Mouse (Mus musculus) limb, embryonic 14.5 days (tissue): ENCODE data around the gene Ppara. TPM values are rescaled to one million over a fixed set of nuclear protein-coding genes. Genes with fewer than 3 reads are reported as not detected.

ENCODE experiments used
- ATAC-seq: fragments of 200-750 bp; cut with Nextera tagmentation; 2 replicates; pipeline ENCODE4 v1.8.0; 2017; ENCODE audit warnings: low read depth, moderate number of reproducible peaks, moderate TSS enrichment; ENCODE audit not compliant: low FRiP score
- DNase-seq: peaks from one replicate; pipeline ENCODE4 v3.0.0-alpha.2; 2015; ENCODE audit warnings: low spot score
- H3K27ac ChIP-seq: fragments of 300-500 bp; sonication (generic); replicated peaks from 2 replicates; pipeline ENCODE4 v1.5.1; 2014; ENCODE audit warnings: low read depth, mild to moderate bottlenecking, low read length, moderate library complexity, mixed read lengths
- H3K27me3 ChIP-seq: fragments of 300-500 bp; sonication (generic); 2 replicates; pipeline ENCODE4 v1.6.1; 2014; ENCODE audit warnings: low read length, mixed read lengths; ENCODE audit not compliant: control insufficient read depth, insufficient read depth
- H3K36me3 ChIP-seq: fragments of 300-500 bp; sonication (generic); 2 replicates; pipeline ENCODE4 v1.6.1; 2014; ENCODE audit warnings: mild to moderate bottlenecking, low read length, moderate library complexity, mixed read lengths; ENCODE audit not compliant: control insufficient read depth, insufficient read depth
- H3K4me1 ChIP-seq: fragments of 300-500 bp; sonication (generic); 2 replicates; pipeline ENCODE4 v1.6.1; 2014; ENCODE audit warnings: antibody characterized with exemption, low read length, mixed read lengths; ENCODE audit not compliant: control insufficient read depth, insufficient read depth
- H3K4me2 ChIP-seq: fragments of 300-500 bp; sonication (generic); replicated peaks from 2 replicates; pipeline ENCODE4 v1.6.1; 2014; ENCODE audit warnings: low read depth, mild to moderate bottlenecking, low read length, moderate library complexity; ENCODE audit not compliant: severe bottlenecking
- H3K4me3 ChIP-seq: fragments of 300-500 bp; sonication (generic); replicated peaks from 2 replicates; pipeline ENCODE4 v1.5.1; 2014; ENCODE audit warnings: low read length
- H3K9ac ChIP-seq: fragments of 300-500 bp; sonication (generic); 2 replicates; pipeline ENCODE4 v1.6.1; 2014; ENCODE audit warnings: mild to moderate bottlenecking, low read depth, low read length, moderate library complexity; ENCODE audit not compliant: severe bottlenecking
- H3K9me3 ChIP-seq: fragments of 300-500 bp; sonication (generic); 2 replicates; pipeline ENCODE4 v1.6.1; 2016; ENCODE audit warnings: low read length; ENCODE audit not compliant: control insufficient read depth
- POLR2A ChIP-seq: fragments of 200-500 bp; IDR thresholded peaks from 2 replicates; pipeline ENCODE4 v1.8.0; 2012; ENCODE audit warnings: inconsistent platforms, mild to moderate bottlenecking, moderate library complexity, borderline replicate concordance; ENCODE audit not compliant: insufficient read depth, insufficient read length; ENCODE audit errors: extremely low read depth
- whole genome bisulfite sequencing: fragments of 180-500 bp; shearing (Covaris S2); extraction: QIAGEN DNeasy Blood & Tissue Kit; methylation state at CpG from one replicate; pipeline ENCODE4 v1.1.7; 2014; 5-methylcytosine and 5-hydroxymethylcytosine counted together
- polyA plus RNA-seq, 2 experiments: library from polyadenylated mRNA; depleted of rRNA in 1 of 2; stranded (reverse) in 1 of 2; unstranded in 1 of 2; fragments of >200 nt; fragmentation: Nextera tagmentation in 1 of 2; extraction: Ambion mirVana in 1 of 2; gene quantifications; 2 replicates each; pipeline versions ENCODE4 v1.2.1 to v1.2.3; 2012 to 2014

The Ppara gene
- polyA plus RNA-seq, 2 experiments, result 0.84 to 2.8 TPM

DNA sequence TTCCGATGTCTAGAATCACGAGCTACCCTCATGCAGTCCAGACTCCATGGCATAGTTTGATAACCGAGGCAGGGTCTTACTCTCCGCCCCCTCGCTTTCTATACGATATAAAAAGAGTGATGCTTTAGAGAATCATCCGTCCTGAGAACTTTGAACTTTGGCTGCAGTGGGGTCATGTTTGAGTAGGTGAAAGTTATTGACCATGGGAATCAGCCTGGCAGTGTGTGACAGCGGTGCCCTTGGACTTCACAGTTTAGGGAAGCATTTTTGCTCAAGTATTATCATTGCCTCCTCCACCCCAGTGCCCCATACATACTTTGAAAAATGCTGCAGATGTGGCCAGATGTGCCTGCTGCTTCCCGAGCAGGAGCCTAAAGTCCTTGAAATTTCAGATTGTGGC, 7.8 kb downstream of the Ppara start:
- H3K36me3 ChIP-seq, result no peaks in the 10 kb centered on the region
- no peaks in the 10 kb centered on the region for H3K27me3 ChIP-seq
- H3K27ac ChIP-seq, result no peak overlapping the region
- ATAC-seq, result no peak
- no peaks in the 10 kb centered on the region for H3K4me1 ChIP-seq
- DNase-seq, result no peak
- H3K9me3 ChIP-seq, result no peaks in the 10 kb centered on the region
- TF ChIP-seq POLR2A, result no peak
- 80% methylated on average over 9 of the region's 9 CpGs for WGBS
- no peak overlapping the region for H3K9ac ChIP-seq
- no peak overlapping the region for H3K4me3 ChIP-seq
- H3K4me2 ChIP-seq, result no peak overlapping the region

DNA sequence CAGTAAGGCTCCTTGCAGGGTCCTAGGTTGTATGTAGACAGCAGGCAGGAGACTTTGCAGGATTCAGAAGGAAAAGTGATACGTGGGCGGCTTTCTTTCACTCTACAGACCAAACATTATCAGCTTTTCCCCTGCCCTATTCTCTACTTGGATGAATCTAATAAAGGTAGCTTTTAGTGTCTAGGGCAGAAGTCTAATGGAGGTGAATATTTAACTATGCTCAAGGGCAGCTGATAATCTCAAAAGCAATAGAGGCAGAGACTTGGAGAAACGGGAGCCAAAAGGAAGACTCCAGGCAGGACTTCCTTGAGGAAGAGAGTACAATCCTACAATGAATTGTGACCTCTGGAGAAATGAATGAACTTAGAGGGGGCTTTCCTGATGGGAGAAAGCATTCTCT, 9.2 kb downstream of the Ppara start:
- DNase-seq (no peak), ATAC-seq (no peak)
- H3K36me3 ChIP-seq, result no peaks in the 10 kb centered on the region
- no peak overlapping the region for H3K27ac ChIP-seq
- no peaks in the 10 kb centered on the region for H3K27me3 ChIP-seq
- TF ChIP-seq POLR2A, result no peak
- H3K4me1 ChIP-seq, result no peaks in the 10 kb centered on the region
- H3K4me3 ChIP-seq, result no peak overlapping the region
- no peak overlapping the region for H3K9ac ChIP-seq
- no peaks in the 10 kb centered on the region for H3K9me3 ChIP-seq
- no peak overlapping the region for H3K4me2 ChIP-seq
- WGBS, result 77% methylated on average over 3 of the region's 3 CpGs

DNA sequence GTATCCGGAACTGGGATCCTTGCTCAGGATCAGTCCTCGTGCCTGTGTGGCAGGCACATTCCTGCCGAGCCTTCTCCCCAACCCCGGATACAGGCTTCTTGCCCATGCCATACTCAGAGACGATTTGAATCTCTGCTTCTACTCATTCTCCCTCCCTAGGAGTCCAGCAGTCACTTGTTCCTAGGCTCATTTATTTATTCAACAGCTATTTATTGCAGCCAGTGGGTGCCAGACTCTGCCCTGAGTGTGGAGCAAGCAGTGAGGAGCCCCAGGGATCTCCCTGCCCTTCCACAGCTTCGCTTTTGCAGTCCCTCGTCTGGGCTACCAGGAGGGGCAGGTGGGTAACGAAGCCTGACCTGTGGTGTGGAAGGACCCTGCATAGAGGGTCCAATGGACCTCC, 11.4 kb downstream of the Ppara start:
- DNase-seq (no peak), ATAC-seq (no peak)
- Histone ChIP-seq H3K4me3 (no peak overlapping the region), H3K36me3 (no peaks in the 10 kb centered on the region), H3K9ac (no peak overlapping the region), H3K27me3 (no peaks in the 10 kb centered on the region), H3K4me1 (no peaks in the 10 kb centered on the region), H3K9me3 (no peaks in the 10 kb centered on the region), H3K4me2 (no peak overlapping the region), H3K27ac (no peak overlapping the region)
- no peak for TF ChIP-seq POLR2A
- 72% methylated on average over 8 of the region's 8 CpGs for WGBS

DNA sequence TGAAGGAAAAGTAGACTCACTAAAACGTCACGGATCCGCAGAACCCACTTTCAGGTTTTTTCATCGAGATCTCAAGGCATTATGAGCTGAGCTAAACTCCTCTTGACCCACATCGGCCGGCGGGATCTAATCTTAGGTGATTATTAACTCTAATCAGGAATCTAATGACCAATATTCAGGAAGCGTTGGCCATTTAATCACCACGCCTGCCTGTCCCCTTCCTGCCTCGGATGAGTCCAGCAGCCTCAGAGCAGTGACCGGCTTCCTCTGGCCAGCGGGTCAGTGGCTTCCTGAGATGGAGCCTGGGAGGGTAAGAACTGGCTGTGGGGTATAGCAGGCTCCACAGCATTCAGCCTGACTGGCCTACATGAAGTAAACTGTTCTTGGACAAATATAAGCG, 11.9 kb downstream of the Ppara start:
- WGBS, result 85% methylated on average over 13 of the region's 13 CpGs
- ATAC-seq, result no peak
- H3K4me1 ChIP-seq, result no peaks in the 10 kb centered on the region
- TF ChIP-seq POLR2A, result no peak
- DNase-seq, result no peak
- no peak overlapping the region for H3K9ac ChIP-seq
- no peak overlapping the region for H3K4me3 ChIP-seq
- H3K9me3 ChIP-seq, result no peaks in the 10 kb centered on the region
- no peaks in the 10 kb centered on the region for H3K36me3 ChIP-seq
- H3K27me3 ChIP-seq, result no peaks in the 10 kb centered on the region
- H3K27ac ChIP-seq, result no peak overlapping the region
- no peak overlapping the region for H3K4me2 ChIP-seq

DNA sequence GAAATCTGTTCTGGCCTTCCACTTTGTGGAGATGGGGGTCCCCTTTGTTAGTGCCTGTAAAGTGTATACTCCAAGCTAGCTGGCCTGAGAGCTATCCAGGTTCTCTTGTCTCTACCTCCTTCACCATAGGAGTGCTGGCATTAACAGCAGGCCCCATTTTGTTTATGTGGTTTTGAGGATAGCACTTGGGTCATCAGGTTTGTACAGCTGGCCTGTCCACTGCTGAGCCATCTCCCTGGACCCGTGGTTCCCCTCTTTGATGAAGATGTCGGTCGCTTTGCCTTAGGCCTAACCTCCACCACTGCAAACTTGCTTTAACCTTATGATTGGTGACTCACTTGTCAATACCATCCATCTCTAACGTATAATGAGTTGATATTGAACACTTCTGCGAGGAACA, 13.2 kb downstream of the Ppara start:
- no peak overlapping the region for H3K27ac ChIP-seq
- H3K4me1 ChIP-seq, result no peaks in the 10 kb centered on the region
- no peak for ATAC-seq
- no peaks in the 10 kb centered on the region for H3K27me3 ChIP-seq
- H3K9me3 ChIP-seq, result no peaks in the 10 kb centered on the region
- no peak for TF ChIP-seq POLR2A
- no peaks in the 10 kb centered on the region for H3K36me3 ChIP-seq
- 88% methylated on average over 5 of the region's 5 CpGs for WGBS
- no peak overlapping the region for H3K4me3 ChIP-seq
- DNase-seq, result no peak
- no peak overlapping the region for H3K4me2 ChIP-seq
- H3K9ac ChIP-seq, result no peak overlapping the region

DNA sequence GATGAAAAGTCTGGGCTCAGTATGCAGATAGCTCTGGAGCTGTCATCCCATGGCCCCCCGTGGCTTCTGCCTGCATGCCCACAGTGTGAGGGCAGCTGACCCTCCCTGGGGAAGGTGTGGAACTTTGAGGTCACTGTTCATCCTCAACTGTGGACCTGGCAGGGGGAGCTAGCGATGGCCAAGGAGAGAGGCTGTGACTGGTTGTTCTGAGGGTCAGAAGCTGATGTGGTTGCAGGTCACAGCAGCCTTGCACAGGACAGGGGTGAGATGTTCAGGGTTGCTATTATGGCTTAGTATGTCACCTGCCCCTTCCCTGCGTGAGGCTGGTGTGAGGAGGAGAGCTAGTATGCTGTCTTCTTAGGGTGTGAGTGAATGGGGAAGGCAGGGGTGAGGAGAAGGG, 13.7 kb downstream of the Ppara start:
- Histone ChIP-seq H3K9ac (no peak overlapping the region), H3K4me2 (no peak overlapping the region), H3K36me3 (no peaks in the 10 kb centered on the region), H3K4me3 (no peak overlapping the region), H3K4me1 (no peaks in the 10 kb centered on the region), H3K27ac (no peak overlapping the region), H3K9me3 (no peaks in the 10 kb centered on the region), H3K27me3 (no peaks in the 10 kb centered on the region)
- ATAC-seq (no peak), DNase-seq (no peak)
- TF ChIP-seq POLR2A, result no peak
- 68% methylated on average over 3 of the region's 3 CpGs for WGBS
